Mouse (Mus musculus) megakaryocyte, embryonic 14.5 days (primary cell): ENCODE data around the gene Cldn3. TPM values are rescaled to one million over a fixed set of nuclear protein-coding genes. Genes with fewer than 3 reads are reported as not detected.
A peak's percentile ranks its signal among the peaks of the same experiment; 100 is the strongest.

Experiments used
- H3K27me3 ChIP-seq: replicated peaks from 2 replicates; pipeline ENCODE3; 2012; ENCODE audit warnings: inconsistent platforms
- H3K36me3 ChIP-seq: replicated peaks from 2 replicates; pipeline ENCODE3; 2012; ENCODE audit warnings: low read length, inconsistent platforms, mixed read lengths
- H3K4me1 ChIP-seq: 2 replicates; pipeline ENCODE4 v1.6.1; 2012; ENCODE audit warnings: inconsistent platforms
- H3K4me3 ChIP-seq: replicated peaks from 2 replicates; pipeline ENCODE3; 2012; ENCODE audit warnings: moderate library complexity, mild to moderate bottlenecking, inconsistent platforms
- H3K9me3 ChIP-seq: 2 replicates; pipeline ENCODE4 v1.6.1; 2012; ENCODE audit warnings: inconsistent platforms
- FLI1 ChIP-seq: IDR thresholded peaks from 2 replicates; pipeline ENCODE4 v1.6.1; 2012; ENCODE audit warnings: low read length, inconsistent platforms, mixed read lengths
- GATA1 ChIP-seq: IDR thresholded peaks from 3 replicates; pipeline ENCODE4 v1.6.1; 2012; ENCODE audit warnings: mixed read lengths, low read length, inconsistent platforms, borderline replicate concordance
- polyA plus RNA-seq: library from polyadenylated mRNA; stranded (reverse); fragments of >175 nt; gene quantifications from 2 replicates; pipeline ENCODE4 v1.2.3, GENCODE M21; 2012; ENCODE audit warnings: low replicate concordance; ENCODE audit not compliant: insufficient read depth

Cldn3 gene
- polyA plus RNA-seq, 1 experiment, result 0.64 TPM

GRCm38 (mm10) chr5:134977837-134978236, 8.2 kb upstream of the Cldn3 start:
- TF ChIP-seq FLI1 (no peak), GATA1 (no peak)
- Histone ChIP-seq H3K36me3 (no peaks in the 10 kb centered on the region), H3K9me3 (no peaks in the 10 kb centered on the region), H3K4me3 (no peak overlapping the region), H3K27me3 (peaks cover 8% of the 10 kb centered on the region), H3K4me1 (peaks cover 47% of the 10 kb centered on the region)

DNA sequence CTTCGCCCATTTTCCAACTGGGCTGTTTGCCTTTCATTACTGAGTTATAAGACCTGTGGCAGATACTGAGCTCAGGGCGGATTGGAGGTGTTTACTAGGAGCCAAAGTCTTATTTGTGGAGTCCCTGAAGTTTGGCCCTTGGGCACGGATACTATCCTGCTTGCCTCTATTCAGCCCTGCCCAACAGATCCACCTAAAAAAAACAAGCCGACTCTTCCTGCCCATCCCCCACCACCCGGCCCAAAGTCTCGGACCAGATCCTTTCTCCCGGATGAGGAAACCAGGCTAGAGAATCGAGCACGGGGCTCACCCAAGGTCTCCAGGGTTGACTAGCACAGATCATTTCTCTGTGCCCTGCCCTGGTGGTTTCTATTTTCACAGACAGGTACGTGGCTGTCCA, 4.9 kb upstream of the Cldn3 start:
- no peaks in the 10 kb centered on the region for H3K36me3 ChIP-seq
- H3K27me3 ChIP-seq, result peaks cover 36% of the 10 kb centered on the region
- peaks cover 37% of the 10 kb centered on the region for H3K4me1 ChIP-seq
- peaks cover under 1% of the 10 kb centered on the region; the same call in 1 of the 2 replicates for H3K9me3 ChIP-seq
- H3K4me3 ChIP-seq, result no peak overlapping the region
- TF ChIP-seq GATA1, result no peak
- TF ChIP-seq FLI1, result no peak

GRCm38 (mm10) chr5:134983111-134983510, 2.9 kb upstream of the Cldn3 start:
- Histone ChIP-seq H3K4me1 (peaks cover 44% of the 10 kb centered on the region), H3K36me3 (no peaks in the 10 kb centered on the region), H3K9me3 (peaks cover 5% of the 10 kb centered on the region; the same call in 1 of the 2 replicates)

GRCm38 (mm10) chr5:134983771-134984170, 2.2 kb upstream of the Cldn3 start:
- Histone ChIP-seq H3K27me3 (peaks cover 53% of the 10 kb centered on the region), H3K4me3 (no peak overlapping the region), H3K36me3 (no peaks in the 10 kb centered on the region), H3K9me3 (peaks cover 5% of the 10 kb centered on the region; the same call in 1 of the 2 replicates), H3K4me1 (peaks cover 47% of the 10 kb centered on the region)
- TF ChIP-seq GATA1 (no peak), FLI1 (no peak)

More at GRCm38 (mm10) chr5:134983111-134983510, 2.9 kb upstream of the Cldn3 start:
- TF ChIP-seq FLI1 (no peak), GATA1 (no peak)
- H3K27me3 ChIP-seq, result peaks cover 52% of the 10 kb centered on the region
- H3K4me3 ChIP-seq, result no peak overlapping the region

- Histone ChIP-seq H3K4me3 (peak overlapping the region; percentile 84), H3K9me3 (peaks cover 5% of the 10 kb centered on the region; the same call in 1 of the 2 replicates), H3K4me1 (peaks cover 64% of the 10 kb centered on the region), H3K36me3 (no peaks in the 10 kb centered on the region), H3K27me3 (peaks cover 71% of the 10 kb centered on the region)
- TF ChIP-seq GATA1, result no peak
- TF ChIP-seq FLI1, result no peak
These were observed 569 bp downstream of the Cldn3 start for GRCm38 (mm10) chr5:134986298-134987268.

- TF ChIP-seq GATA1 (no peak), FLI1 (no peak)
- H3K36me3 ChIP-seq, result no peaks in the 10 kb centered on the region
- peaks cover 5% of the 10 kb centered on the region; the same call in 1 of the 2 replicates for H3K9me3 ChIP-seq
- H3K4me3 ChIP-seq, result peak overlapping the region; percentile 46
- peaks cover 62% of the 10 kb centered on the region for H3K4me1 ChIP-seq
- peaks cover 71% of the 10 kb centered on the region for H3K27me3 ChIP-seq
These were observed 3.2 kb downstream of the Cldn3 start for GRCm38 (mm10) chr5:134989166-134989565.

- Histone ChIP-seq H3K27me3 (peaks cover 66% of the 10 kb centered on the region), H3K4me3 (peak overlapping the region; percentile 4), H3K9me3 (peaks cover 5% of the 10 kb centered on the region; the same call in 1 of the 2 replicates), H3K36me3 (no peaks in the 10 kb centered on the region), H3K4me1 (peaks cover 59% of the 10 kb centered on the region)
- TF ChIP-seq GATA1 (no peak), FLI1 (no peak)
These were observed 3.7 kb downstream of the Cldn3 start for GRCm38 (mm10) chr5:134989741-134990140.

GRCm38 (mm10) chr5:134992566-134992965, 6.6 kb downstream of the Cldn3 start:
- Histone ChIP-seq H3K4me1 (peaks cover 31% of the 10 kb centered on the region), H3K27me3 (peaks cover 43% of the 10 kb centered on the region), H3K9me3 (no peaks in the 10 kb centered on the region; the same call in 1 of the 2 replicates), H3K4me3 (no peak overlapping the region), H3K36me3 (no peaks in the 10 kb centered on the region)
- TF ChIP-seq GATA1 (no peak), FLI1 (no peak)

GRCm38 (mm10) chr5:134998359-134998758, 12.3 kb downstream of the Cldn3 start:
- Histone ChIP-seq H3K9me3 (no peaks in the 10 kb centered on the region; the same call in 1 of the 2 replicates), H3K36me3 (no peaks in the 10 kb centered on the region), H3K27me3 (peaks cover 32% of the 10 kb centered on the region), H3K4me1 (peaks cover 10% of the 10 kb centered on the region; the same call in 1 of the 2 replicates), H3K4me3 (no peak overlapping the region)
- TF ChIP-seq GATA1, result no peak
- no peak for TF ChIP-seq FLI1

GRCm38 (mm10) chr5:134999797-135000196, 13.8 kb downstream of the Cldn3 start:
- TF ChIP-seq GATA1, result no peak
- no peak for TF ChIP-seq FLI1
- Histone ChIP-seq H3K27me3 (peaks cover 33% of the 10 kb centered on the region), H3K4me1 (peaks cover 10% of the 10 kb centered on the region; the same call in 1 of the 2 replicates), H3K36me3 (no peaks in the 10 kb centered on the region), H3K4me3 (no peak overlapping the region), H3K9me3 (no peaks in the 10 kb centered on the region)

DNA sequence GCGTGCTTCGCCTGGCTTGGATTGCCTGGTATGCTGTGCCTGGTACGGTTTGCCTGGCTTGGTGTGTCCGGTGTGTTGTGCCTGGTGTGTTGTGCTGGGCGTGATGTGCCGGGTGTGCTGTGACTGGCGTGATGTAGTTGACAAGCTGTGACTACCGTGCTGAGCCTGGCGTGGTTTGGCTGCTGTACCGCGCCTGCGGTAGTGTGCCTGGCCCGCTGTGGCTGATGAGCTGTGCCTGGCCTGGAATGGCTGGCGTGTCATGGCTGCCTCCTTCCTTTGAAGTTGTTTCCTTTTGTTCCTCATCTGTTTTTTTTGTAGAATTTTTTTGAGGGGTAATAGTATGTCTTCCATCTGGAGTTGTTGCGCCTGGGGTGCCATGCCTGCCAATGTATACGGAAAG, 14.7 kb downstream of the Cldn3 start:
- H3K9me3 ChIP-seq, result no peaks in the 10 kb centered on the region
- peak overlapping the region; percentile 43 for H3K4me3 ChIP-seq
- H3K4me1 ChIP-seq, result peaks cover 10% of the 10 kb centered on the region; the same call in 1 of the 2 replicates
- H3K27me3 ChIP-seq, result peaks cover 39% of the 10 kb centered on the region
- 0 out of 3 replicates have a peak, but pooled peaks have one; percentile 14 for TF ChIP-seq GATA1
- TF ChIP-seq FLI1, result no peak
- H3K36me3 ChIP-seq, result no peaks in the 10 kb centered on the region
